Mouse (Mus musculus): Measurements from ENCODE around the gene Hspb8. TPM values are rescaled to one million over a fixed set of nuclear protein-coding genes. Genes with fewer than 3 reads are reported as not detected.

The Hspb8 gene
- polyA plus RNA-seq, 2 experiments, result 2.3 to 2.5 TPM

- H3K27ac ChIP-seq, result no peak overlapping the region
- peak overlapping the region; percentile 11 for H3K4me2 ChIP-seq (ENCODE audit: low read depth)
- WGBS (ENCODE audit: insufficient replicate concordance), result 3% methylated on average over 27 of the region's 27 CpGs
- no peaks in the 10 kb centered on the region for H3K36me3 ChIP-seq (replicated peaks; ENCODE audit: control insufficient read depth, insufficient read depth, low read depth)
- ATAC-seq (ENCODE audit: insufficient read depth) (no peak), DNase-seq (ENCODE audit: low read depth in 3 of 3, low spot score in 3 of 3) (no peak)
- TF ChIP-seq EP300 (IDR thresholded peaks at IDR 0.05; ENCODE audit: low read depth) (no peak), CTCF (IDR thresholded peaks at IDR 0.05; ENCODE audit: low read depth) (peak; percentile 55)
- no peaks in the 10 kb centered on the region; the same call in 1 of the 2 replicates for H3K27me3 ChIP-seq (ENCODE audit: control insufficient read depth, insufficient read depth, low read length)
- H3K9me3 ChIP-seq (ENCODE audit: control insufficient read depth, low read length), result no peaks in the 10 kb centered on the region
- H3K4me3 ChIP-seq (ENCODE audit: insufficient read depth in 1 of 2, low read depth in 2 of 2, low read length in 2 of 2), result peak overlapping the region; percentile 7 to 12; a peak in 1 of 4 replicates
- H3K9ac ChIP-seq (replicated peaks), result no peak overlapping the region
- no peaks in the 10 kb centered on the region for H3K4me1 ChIP-seq (replicated peaks; ENCODE audit: control insufficient read depth in 2 of 2, insufficient read depth in 2 of 2, low read length in 1 of 2)
These were observed 30.8 kb upstream of the Hspb8 start for GRCm38 (mm10) chr5:116453401-116453851.

GRCm38 (mm10) chr5:116450901-116451300 is 28.2 kb upstream of the Hspb8 start:
- H3K4me1 ChIP-seq (replicated peaks; ENCODE audit: control insufficient read depth in 2 of 2, insufficient read depth in 2 of 2, low read length in 1 of 2), result peaks cover 0 to 4% of the 10 kb centered on the region in 2 experiments; a peak in 1 of 4 replicates
- H3K4me2 ChIP-seq (ENCODE audit: low read depth), result no peak overlapping the region
- H3K27me3 ChIP-seq (ENCODE audit: control insufficient read depth, insufficient read depth, low read length), result no peaks in the 10 kb centered on the region; the same call in 1 of the 2 replicates
- H3K36me3 ChIP-seq (replicated peaks; ENCODE audit: control insufficient read depth, insufficient read depth, low read depth), result no peaks in the 10 kb centered on the region
- no peak overlapping the region for H3K4me3 ChIP-seq (ENCODE audit: insufficient read depth in 1 of 2, low read depth in 2 of 2, low read length in 2 of 2)
- no peak overlapping the region for H3K27ac ChIP-seq
- 60% methylated on average over 8 of the region's 8 CpGs for WGBS (ENCODE audit: insufficient replicate concordance)
- TF ChIP-seq CTCF (IDR thresholded peaks at IDR 0.05; ENCODE audit: low read depth) (no peak), EP300 (IDR thresholded peaks at IDR 0.05; ENCODE audit: low read depth) (no peak)
- H3K9me3 ChIP-seq (ENCODE audit: control insufficient read depth, low read length), result no peaks in the 10 kb centered on the region
- H3K9ac ChIP-seq (replicated peaks), result no peak overlapping the region
- no peak for DNase-seq (ENCODE audit: low read depth in 3 of 3, low spot score in 3 of 3)
- ATAC-seq (ENCODE audit: insufficient read depth), result no peak

GRCm38 (mm10) chr5:116449522-116450225 is 27.0 kb upstream of the Hspb8 start:
- DNase-seq (ENCODE audit: low read depth in 3 of 3, low spot score in 3 of 3) (no peak), ATAC-seq (ENCODE audit: insufficient read depth) (no peak)
- TF ChIP-seq CTCF (IDR thresholded peaks at IDR 0.05; ENCODE audit: low read depth) (no peak), EP300 (IDR thresholded peaks at IDR 0.05; ENCODE audit: low read depth) (no peak)
- WGBS (ENCODE audit: insufficient replicate concordance), result 25% methylated on average over 8 of the region's 8 CpGs
- H3K9me3 ChIP-seq (ENCODE audit: control insufficient read depth, low read length), result no peaks in the 10 kb centered on the region
- no peak overlapping the region for H3K27ac ChIP-seq
- H3K4me3 ChIP-seq (ENCODE audit: insufficient read depth in 1 of 2, low read depth in 2 of 2, low read length in 2 of 2), result no peak overlapping the region
- H3K27me3 ChIP-seq (ENCODE audit: control insufficient read depth, insufficient read depth, low read length), result no peaks in the 10 kb centered on the region; the same call in 1 of the 2 replicates
- H3K4me1 ChIP-seq (replicated peaks; ENCODE audit: control insufficient read depth in 2 of 2, insufficient read depth in 2 of 2, low read length in 1 of 2), result peaks cover 0 to 4% of the 10 kb centered on the region in 2 experiments; a peak in 1 of 4 replicates
- no peak overlapping the region for H3K9ac ChIP-seq (replicated peaks)
- no peak overlapping the region for H3K4me2 ChIP-seq (ENCODE audit: low read depth)
- H3K36me3 ChIP-seq (replicated peaks; ENCODE audit: control insufficient read depth, insufficient read depth, low read depth), result no peaks in the 10 kb centered on the region

GRCm38 (mm10) chr5:116448409-116449191 is 25.9 kb upstream of the Hspb8 start:
- ATAC-seq (ENCODE audit: insufficient read depth), result no peak
- WGBS (ENCODE audit: insufficient replicate concordance), result 2% methylated on average over 11 of the region's 11 CpGs
- no peak overlapping the region for H3K4me3 ChIP-seq (ENCODE audit: insufficient read depth in 1 of 2, low read depth in 2 of 2, low read length in 2 of 2)

More at GRCm38 (mm10) chr5:116448409-116449191, 25.9 kb upstream of the Hspb8 start:
- no peaks in the 10 kb centered on the region for H3K9me3 ChIP-seq (ENCODE audit: control insufficient read depth, low read length)
- no peak for TF ChIP-seq CTCF (IDR thresholded peaks at IDR 0.05; ENCODE audit: low read depth)
- no peak for TF ChIP-seq EP300 (IDR thresholded peaks at IDR 0.05; ENCODE audit: low read depth)
- H3K9ac ChIP-seq (replicated peaks), result no peak overlapping the region
- no peaks in the 10 kb centered on the region; the same call in 1 of the 2 replicates for H3K27me3 ChIP-seq (ENCODE audit: control insufficient read depth, insufficient read depth, low read length)
- no peaks in the 10 kb centered on the region for H3K36me3 ChIP-seq (replicated peaks; ENCODE audit: control insufficient read depth, insufficient read depth, low read depth)
- DNase-seq (ENCODE audit: low read depth in 3 of 3, low spot score in 3 of 3), result no peak
- peaks cover 0 to 4% of the 10 kb centered on the region in 2 experiments; a peak in 1 of 4 replicates for H3K4me1 ChIP-seq (replicated peaks; ENCODE audit: control insufficient read depth in 2 of 2, insufficient read depth in 2 of 2, low read length in 1 of 2)
- no peak overlapping the region for H3K27ac ChIP-seq
- H3K4me2 ChIP-seq (ENCODE audit: low read depth), result peak overlapping the region; percentile 22; the same call in 1 of the 2 replicates

All from liver, embryonic 14.5 days (tissue).